Mouse (Mus musculus) forebrain, embryonic 16.5 days (tissue): ENCODE measurements around the gene Zfp276. TPM values are rescaled to one million over a fixed set of nuclear protein-coding genes. Genes with fewer than 3 reads are reported as not detected.
"Not testable (repeated sequence)": the region's sequence is repeated elsewhere in the genome, so short reads cannot be mapped to it uniquely, and the experiment has no call there.

Experiments used
- ATAC-seq: fragments of 200-750 bp; cut with Nextera tagmentation; 2 replicates; pipeline ENCODE4 v1.8.0; 2017; ENCODE audit warnings: mild to moderate bottlenecking, moderate library complexity
- H3K27ac ChIP-seq: fragments of 300-500 bp; sonication (generic); 2 replicates; pipeline ENCODE4 v1.5.1; 2014; ENCODE audit warnings: low read length, control low read depth
- H3K27me3 ChIP-seq: fragments of 300-500 bp; sonication (generic); replicated peaks from 2 replicates; pipeline ENCODE4 v1.6.1; 2014; ENCODE audit warnings: low read length; ENCODE audit not compliant: control insufficient read depth, insufficient read depth
- H3K36me3 ChIP-seq: fragments of 300-500 bp; sonication (generic); 2 replicates; pipeline ENCODE4 v1.6.1; 2014; ENCODE audit not compliant: control insufficient read depth, insufficient read depth
- H3K4me1 ChIP-seq: fragments of 300-500 bp; sonication (generic); replicated peaks from 2 replicates; pipeline ENCODE4 v1.6.1; 2014; ENCODE audit warnings: low read length; ENCODE audit not compliant: control insufficient read depth, insufficient read depth
- H3K4me2 ChIP-seq: fragments of 300-500 bp; sonication (generic); 2 replicates; pipeline ENCODE4 v1.6.1; 2014; ENCODE audit warnings: mild to moderate bottlenecking, low read length, control low read depth
- H3K4me3 ChIP-seq: fragments of 300-500 bp; sonication (generic); replicated peaks from 2 replicates; pipeline ENCODE4 v1.5.1; 2014; ENCODE audit warnings: mild to moderate bottlenecking, low read length, control low read depth
- H3K9ac ChIP-seq: fragments of 300-500 bp; sonication (generic); replicated peaks from 2 replicates; pipeline ENCODE4 v1.6.1; 2014; ENCODE audit warnings: low read depth, low read length, control low read depth
- H3K9me3 ChIP-seq: fragments of 300-500 bp; sonication (generic); 2 replicates; pipeline ENCODE4 v1.6.1; 2016; ENCODE audit warnings: low read length; ENCODE audit not compliant: control insufficient read depth
- WGBS: fragments of 180-500 bp; shearing (Covaris S2); extraction: QIAGEN DNeasy Blood & Tissue Kit; methylation state at CpG from one replicate; pipeline ENCODE4 v1.1.7; 2014; 5-methylcytosine and 5-hydroxymethylcytosine counted together
- polyA plus RNA-seq: library from polyadenylated mRNA; unstranded; fragments of >200 nt; fragmentation: Nextera tagmentation; extraction: Ambion mirVana; gene quantifications from 2 replicates; pipeline ENCODE4 v1.2.1, GENCODE M21; 2015

Zfp276 gene
- polyA plus RNA-seq, 1 experiment from 2014 or later = 31.2 TPM

- H3K36me3 ChIP-seq, H3K27ac ChIP-seq, H3K9ac ChIP-seq, H3K9me3 ChIP-seq, H3K4me2 ChIP-seq, ATAC-seq, H3K4me3 ChIP-seq: not testable (repeated sequence)
- WGBS = 85% methylated on average over 9 of the region's 11 CpGs
- Histone ChIP-seq H3K4me1 (peaks cover 12% of the 10 kb centered on the region), H3K27me3 (peaks cover 10% of the 10 kb centered on the region; the same call in 1 of the 2 replicates)
Measured at GRCm38 (mm10) chr8:123230326-123230725, 23.7 kb upstream of the Zfp276 start.

- Histone ChIP-seq H3K27ac (no peak overlapping the region), H3K4me2 (no peak overlapping the region), H3K9ac (no peak overlapping the region), H3K27me3 (peaks cover 16% of the 10 kb centered on the region; the same call in 1 of the 2 replicates), H3K4me1 (peaks cover 17% of the 10 kb centered on the region), H3K9me3 (no peaks in the 10 kb centered on the region), H3K4me3 (no peak overlapping the region), H3K36me3 (peaks cover 6% of the 10 kb centered on the region)
- no peak for ATAC-seq
- WGBS = 60% methylated on average over 5 of the region's 5 CpGs
Measured at GRCm38 (mm10) chr8:123231742-123232141, 22.3 kb upstream of the Zfp276 start.

DNA sequence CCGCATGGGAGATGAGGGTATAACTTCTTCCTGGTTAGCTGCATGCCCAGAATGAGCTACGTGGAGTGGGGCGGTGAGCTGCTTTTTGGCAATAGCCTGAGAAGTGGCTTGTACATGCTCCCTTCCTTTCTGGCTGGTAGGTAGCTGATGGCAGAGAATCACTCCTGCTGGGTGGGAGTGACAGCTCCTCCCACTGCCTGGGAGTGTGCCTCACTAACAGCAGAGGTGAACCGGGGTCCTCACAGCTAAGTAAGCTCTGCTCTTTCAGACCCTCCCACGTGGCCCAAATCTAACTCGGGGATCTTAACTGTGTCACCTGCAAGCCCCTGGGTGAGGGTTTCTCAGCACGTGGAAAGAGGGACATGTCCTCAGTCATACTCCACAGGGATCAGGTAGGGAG, 21.4 kb upstream of the Zfp276 start:
- Histone ChIP-seq H3K36me3 (peaks cover 4% of the 10 kb centered on the region), H3K9ac (no peak overlapping the region), H3K9me3 (no peaks in the 10 kb centered on the region), H3K27me3 (peaks cover 20% of the 10 kb centered on the region; the same call in 1 of the 2 replicates), H3K4me2 (no peak overlapping the region), H3K4me3 (no peak overlapping the region), H3K4me1 (peaks cover 17% of the 10 kb centered on the region), H3K27ac (no peak overlapping the region)
- WGBS = 47% methylated on average over 7 of the region's 7 CpGs
- no peak for ATAC-seq

GRCm38 (mm10) chr8:123233300-123233699, 20.7 kb upstream of the Zfp276 start:
- Histone ChIP-seq H3K4me2 (no peak overlapping the region), H3K27me3 (peaks cover 20% of the 10 kb centered on the region; the same call in 1 of the 2 replicates), H3K27ac (no peak overlapping the region), H3K36me3 (peaks cover 4% of the 10 kb centered on the region), H3K4me3 (no peak overlapping the region), H3K9me3 (no peaks in the 10 kb centered on the region), H3K4me1 (peaks cover 17% of the 10 kb centered on the region), H3K9ac (no peak overlapping the region)
- ATAC-seq = no peak
- 61% methylated on average over 13 of the region's 13 CpGs for WGBS

DNA sequence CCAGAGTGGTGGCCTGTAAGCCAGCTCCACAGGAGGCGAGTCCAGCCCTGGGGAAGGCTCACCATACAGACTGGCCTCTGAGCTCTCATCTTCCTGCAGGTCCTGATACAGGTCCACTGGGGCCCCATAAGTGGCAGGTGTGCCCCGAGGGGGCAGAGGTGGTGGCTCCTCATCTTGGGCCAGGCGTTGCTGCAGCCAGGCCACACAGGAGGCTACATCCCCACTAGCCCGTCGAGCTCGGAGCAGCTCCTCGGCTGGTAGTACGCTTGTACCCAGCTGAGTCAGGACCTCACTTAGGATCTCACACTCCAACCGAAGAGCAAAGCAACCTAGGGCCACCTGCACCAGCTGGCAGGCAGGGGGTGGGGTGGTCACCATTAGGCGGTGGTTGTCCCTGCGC, 20.2 kb upstream of the Zfp276 start:
- Histone ChIP-seq H3K36me3 (peaks cover 4% of the 10 kb centered on the region), H3K4me1 (peaks cover 17% of the 10 kb centered on the region), H3K27ac (no peak overlapping the region), H3K4me3 (no peak overlapping the region), H3K27me3 (peaks cover 20% of the 10 kb centered on the region; the same call in 1 of the 2 replicates), H3K9me3 (no peaks in the 10 kb centered on the region), H3K9ac (no peak overlapping the region), H3K4me2 (no peak overlapping the region)
- no peak for ATAC-seq
- 78% methylated on average over 11 of the region's 11 CpGs for WGBS

DNA sequence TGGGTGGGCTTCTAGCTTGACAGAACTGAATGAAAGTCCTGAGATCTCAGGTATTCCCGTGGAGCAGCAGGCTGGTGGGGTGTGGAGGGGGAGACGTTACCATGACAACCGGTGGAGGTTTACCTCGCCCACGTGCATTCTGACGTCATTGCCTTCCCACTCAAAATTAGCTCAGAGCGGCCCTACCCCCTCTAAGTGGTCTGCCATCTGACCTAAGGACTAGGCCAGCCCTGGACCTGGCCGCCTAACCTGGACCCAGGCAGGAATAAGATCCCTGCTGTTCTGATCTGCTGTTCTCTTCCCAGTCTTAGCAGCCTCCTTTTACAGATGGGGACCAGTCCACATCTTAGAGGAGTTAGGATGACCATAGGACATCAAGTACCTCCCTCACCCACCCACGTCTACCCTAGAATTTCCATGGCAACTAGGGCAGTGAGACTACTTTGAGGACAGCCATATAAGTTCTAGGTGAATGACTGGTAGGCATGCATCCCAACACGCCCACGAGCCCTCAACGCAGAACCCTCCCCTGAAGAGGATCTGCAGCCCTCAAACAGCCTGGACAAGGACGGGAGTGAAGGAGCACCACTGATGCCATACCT, 19.0 kb upstream of the Zfp276 start:
- Histone ChIP-seq H3K27ac (no peak overlapping the region), H3K4me1 (peaks cover 17% of the 10 kb centered on the region), H3K27me3 (peaks cover 20% of the 10 kb centered on the region; the same call in 1 of the 2 replicates), H3K9ac (peak overlapping the region; percentile 61), H3K9me3 (no peaks in the 10 kb centered on the region), H3K4me3 (peak overlapping the region; percentile 44), H3K4me2 (peak overlapping the region; percentile 73), H3K36me3 (no peaks in the 10 kb centered on the region)
- ATAC-seq = 0 out of 2 replicates have a peak, but pooled peaks have one; percentile 28
- 32% methylated on average over 13 of the region's 13 CpGs for WGBS

- no peak within 1 kb of the TSS for H3K27ac ChIP-seq
- WGBS = 1% methylated on average over 57 of the region's 57 CpGs
Measured at GRCm38 (mm10) chr8:123235520-123236497, 18.2 kb upstream of the Zfp276 start, which contains the start of gene Spata2l. Gene Spata2l (minus strand): TSS chr8:123236233.

DNA sequence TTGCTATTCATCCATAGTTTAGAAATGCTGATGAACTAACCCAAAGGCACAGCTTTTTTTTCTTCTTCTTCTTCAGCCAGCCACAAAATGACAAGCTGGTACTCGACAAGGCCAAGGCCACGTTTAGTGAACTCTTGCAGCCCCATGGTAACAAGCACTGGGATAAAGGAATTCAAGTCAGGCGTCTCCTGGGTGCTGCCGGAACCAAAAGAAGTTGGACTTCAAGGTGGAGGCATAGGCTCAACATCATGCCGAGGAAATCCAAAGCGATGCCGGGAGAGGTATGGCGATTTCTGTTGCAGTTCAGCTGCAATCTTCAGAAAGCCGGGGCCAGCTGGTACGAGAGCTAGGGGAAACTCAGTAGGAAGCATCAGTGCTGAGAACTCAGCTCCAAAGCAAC, 14.6 kb upstream of the Zfp276 start:
- Histone ChIP-seq H3K4me2 (no peak overlapping the region), H3K4me3 (no peak overlapping the region), H3K27me3 (peaks cover 15% of the 10 kb centered on the region; the same call in 1 of the 2 replicates), H3K9ac (no peak overlapping the region), H3K9me3 (no peaks in the 10 kb centered on the region), H3K27ac (no peak overlapping the region), H3K36me3 (peaks cover 3% of the 10 kb centered on the region; the same call in 1 of the 2 replicates), H3K4me1 (peaks cover 17% of the 10 kb centered on the region)
- ATAC-seq = no peak
- WGBS = 83% methylated on average over 10 of the region's 10 CpGs

More at GRCm38 (mm10) chr8:123235520-123236497, 18.2 kb upstream of the Zfp276 start, which contains the start of gene Spata2l:
- Histone ChIP-seq H3K4me3 (peak within 1 kb of the TSS; percentile 44), H3K36me3 (no peaks in the 10 kb centered on the region), H3K4me1 (peaks cover 17% of the 10 kb centered on the region), H3K9me3 (no peaks in the 10 kb centered on the region), H3K4me2 (peak within 1 kb of the TSS; percentile 73), H3K9ac (peak within 1 kb of the TSS; percentile 61), H3K27me3 (peaks cover 20% of the 10 kb centered on the region; the same call in 1 of the 2 replicates)
- ATAC-seq = peak; percentile 76
